Mouse (Mus musculus) MEL (cell line): ENCODE results near the gene Adap2. TPM values are rescaled to one million over a fixed set of nuclear protein-coding genes. Genes with fewer than 3 reads are reported as not detected.
"Not testable (repeated sequence)": the region's sequence is repeated elsewhere in the genome, so short reads cannot be mapped to it uniquely, and the experiment has no call there.

Experiments
- DNase-seq: peaks from one replicate; pipeline ENCODE4 v3.0.0; 2011; ENCODE audit warnings: low read depth, low spot score
- H3K27ac ChIP-seq: 2 replicates; pipeline ENCODE4 v1.5.1; 2012; ENCODE audit warnings: low read depth, mild to moderate bottlenecking, control low read depth, low read length, moderate library complexity; ENCODE audit not compliant: control insufficient read depth
- H3K27me3 ChIP-seq, 2 experiments: fragments of 150-350 bp in 1 of 2; sonication (generic) in 1 of 2; 2 replicates each; pipeline ENCODE4 v1.6.1; 2012; ENCODE audit warnings: low read length in 2 of 2, mild to moderate bottlenecking in 2 of 2, improper control_type of control experiment in 1 of 2, moderate library complexity in 1 of 2; ENCODE audit not compliant: insufficient read depth in 2 of 2, control insufficient read depth in 1 of 2
- H3K36me3 ChIP-seq, 2 experiments: 2 replicates each; pipeline ENCODE4 v1.6.1; 2012 to 2014; ENCODE audit warnings: low read length in 2 of 2, improper control_type of control experiment in 1 of 2, inconsistent platforms in 1 of 2, mild to moderate bottlenecking in 1 of 2; ENCODE audit not compliant: insufficient read depth in 2 of 2, control insufficient read depth in 1 of 2
- H3K4me1 ChIP-seq, 2 experiments: fragments of 150-350 bp in 1 of 2; sonication (generic) in 1 of 2; 2 replicates each; pipeline ENCODE4 v1.6.1; 2012; ENCODE audit warnings: low read length in 2 of 2, improper control_type of control experiment in 1 of 2, mild to moderate bottlenecking in 1 of 2; ENCODE audit not compliant: insufficient read depth in 2 of 2, control insufficient read depth in 1 of 2
- H3K4me3 ChIP-seq, 2 experiments: fragments of 150-350 bp in 1 of 2; sonication (generic) in 1 of 2; 2 replicates each; pipeline ENCODE4 v1.5.1; 2012; ENCODE audit warnings: low read depth in 2 of 2, low read length in 2 of 2, mild to moderate bottlenecking in 2 of 2, moderate library complexity in 2 of 2, control low read depth in 1 of 2, improper control_type of control experiment in 1 of 2; ENCODE audit not compliant: control insufficient read depth in 1 of 2, insufficient read depth in 1 of 2
- H3K79me2 ChIP-seq: 2 replicates; pipeline ENCODE4 v1.6.1; 2012; ENCODE audit warnings: mild to moderate bottlenecking, low read length, moderate library complexity; ENCODE audit not compliant: control insufficient read depth, poor library complexity, insufficient read depth
- H3K9ac ChIP-seq: 2 replicates; pipeline ENCODE4 v1.6.1; 2012; ENCODE audit warnings: low read depth, mild to moderate bottlenecking, control low read depth, low read length, moderate library complexity; ENCODE audit not compliant: control insufficient read depth, poor library complexity, severe bottlenecking
- H3K9me3 ChIP-seq: fragments of 150-350 bp; sonication (generic); replicated peaks from 2 replicates; pipeline ENCODE4 v1.6.1; 2012; ENCODE audit warnings: mild to moderate bottlenecking, low read length, improper control_type of control experiment, moderate library complexity; ENCODE audit not compliant: insufficient read depth
- E2F4 ChIP-seq: IDR thresholded peaks from 2 replicates; pipeline ENCODE4 v1.6.1; 2011; ENCODE audit warnings: low read depth, low read length, improper control_type of control experiment, borderline replicate concordance
- ELF1 ChIP-seq: IDR thresholded peaks from 2 replicates; pipeline ENCODE4 v1.6.1; 2014; ENCODE audit warnings: low read depth, mild to moderate bottlenecking, inconsistent platforms, low read length, improper control_type of control experiment, moderate library complexity
- EP300 ChIP-seq, 2 experiments: IDR thresholded peaks; 2 replicates each; pipeline ENCODE4 v1.6.1; 2011; ENCODE audit warnings: improper control_type of control experiment in 2 of 2, low read length in 2 of 2, low read depth in 1 of 2, mild to moderate bottlenecking in 1 of 2
- ETS1 ChIP-seq: IDR thresholded peaks from 2 replicates; pipeline ENCODE4 v1.6.1; 2012; ENCODE audit warnings: low read depth, mild to moderate bottlenecking, inconsistent platforms, low read length, improper control_type of control experiment, moderate library complexity
- HCFC1 ChIP-seq: IDR thresholded peaks from 2 replicates; pipeline ENCODE4 v1.6.1; 2012; ENCODE audit warnings: low read depth, mild to moderate bottlenecking, inconsistent platforms, low read length, improper control_type of control experiment, moderate library complexity
- KAT2A ChIP-seq: conservative IDR thresholded peaks from 2 replicates; pipeline ENCODE4 v1.6.1; 2012; ENCODE audit warnings: low read depth, low read length, improper control_type of control experiment, inconsistent platforms
- MAX ChIP-seq: IDR thresholded peaks from 2 replicates; pipeline ENCODE4 v1.6.1; 2011; ENCODE audit warnings: low read length, improper control_type of control experiment
- MAZ ChIP-seq: IDR thresholded peaks from 2 replicates; pipeline ENCODE4 v1.6.1; 2012; ENCODE audit warnings: low read depth, mild to moderate bottlenecking, inconsistent platforms, low read length, improper control_type of control experiment
- MYC ChIP-seq: IDR thresholded peaks from 2 replicates; pipeline ENCODE4 v1.6.1; 2011; ENCODE audit warnings: low read depth, mild to moderate bottlenecking, low read length, improper control_type of control experiment, moderate library complexity
- NELFE ChIP-seq: IDR thresholded peaks from 2 replicates; pipeline ENCODE4 v1.6.1; 2011; ENCODE audit warnings: low read depth, low read length, improper control_type of control experiment
- POLR2A ChIP-seq, 2 experiments: IDR thresholded peaks; 2 replicates each; pipeline ENCODE4 v1.6.1; 2011 to 2012; ENCODE audit warnings: low read length in 2 of 2, mild to moderate bottlenecking in 2 of 2, control low read depth in 1 of 2, improper control_type of control experiment in 1 of 2, low read depth in 1 of 2, moderate library complexity in 1 of 2; ENCODE audit not compliant: control insufficient read depth in 1 of 2, insufficient read depth in 1 of 2, poor library complexity in 1 of 2
- POLR2AphosphoS2 ChIP-seq: IDR thresholded peaks from 2 replicates; pipeline ENCODE4 v1.6.1; 2011; ENCODE audit warnings: low read length, improper control_type of control experiment
- POLR2AphosphoS5 ChIP-seq: IDR thresholded peaks from 2 replicates; pipeline ENCODE4 v1.6.1; 2012; ENCODE audit warnings: low read depth, borderline replicate concordance, mild to moderate bottlenecking, inconsistent platforms, low read length, moderate library complexity, mixed read lengths
- RAD21 ChIP-seq: IDR thresholded peaks from 2 replicates; pipeline ENCODE4 v1.6.1; 2011; ENCODE audit warnings: mild to moderate bottlenecking, low read depth, low read length, improper control_type of control experiment
- SIN3A ChIP-seq: IDR thresholded peaks from 2 replicates; pipeline ENCODE4 v1.6.1; 2012; ENCODE audit warnings: low read length, improper control_type of control experiment, inconsistent platforms
- SMC3 ChIP-seq: IDR thresholded peaks from 2 replicates; pipeline ENCODE4 v1.6.1; 2011; ENCODE audit warnings: low read depth, low read length, improper control_type of control experiment
- TAL1 ChIP-seq: IDR thresholded peaks from 2 replicates; pipeline ENCODE4 v1.6.1; 2012; ENCODE audit warnings: mild to moderate bottlenecking, inconsistent platforms, low read length, moderate library complexity, mixed read lengths
- TBP ChIP-seq: IDR thresholded peaks from 2 replicates; pipeline ENCODE4 v1.8.0; 2011; ENCODE audit warnings: low read depth, low read length, improper control_type of control experiment
- TCF12 ChIP-seq: IDR thresholded peaks from 2 replicates; pipeline ENCODE4 v1.6.1; 2014; ENCODE audit warnings: low read depth, mild to moderate bottlenecking, inconsistent platforms, low read length, improper control_type of control experiment, moderate library complexity
- USF1 ChIP-seq: IDR thresholded peaks from 2 replicates; pipeline ENCODE4 v1.6.1; 2014; ENCODE audit warnings: low read depth, mild to moderate bottlenecking, inconsistent platforms, low read length, improper control_type of control experiment, moderate library complexity
- ZC3H11A ChIP-seq: IDR thresholded peaks from 2 replicates; pipeline ENCODE4 v1.6.1; 2012; ENCODE audit warnings: low read depth, mild to moderate bottlenecking, inconsistent platforms, low read length, improper control_type of control experiment
- ZKSCAN1 ChIP-seq: IDR thresholded peaks from 2 replicates; pipeline ENCODE4 v1.6.1; 2012; ENCODE audit warnings: low read depth, mild to moderate bottlenecking, inconsistent platforms, low read length, improper control_type of control experiment, moderate library complexity
- ZMIZ1 ChIP-seq: IDR thresholded peaks from 2 replicates; pipeline ENCODE4 v1.6.1; 2012; ENCODE audit warnings: low read depth, mild to moderate bottlenecking, inconsistent platforms, low read length, improper control_type of control experiment, moderate library complexity
- ZNF384 ChIP-seq: IDR thresholded peaks from 2 replicates; pipeline ENCODE4 v1.6.1; 2012; ENCODE audit warnings: low read depth, mild to moderate bottlenecking, inconsistent platforms, low read length, improper control_type of control experiment
- polyA plus RNA-seq, 2 experiments: library from polyadenylated mRNA; stranded (reverse) in 1 of 2; unstranded in 1 of 2; fragments of >175 nt in 1 of 2; fragments of >200 nt in 1 of 2; gene quantifications; 2 replicates each; pipeline versions ENCODE4 v1.2.1 to v1.2.4; 2012; ENCODE audit warnings: low replicate concordance in 2 of 2, low read depth in 1 of 2; ENCODE audit not compliant: insufficient read length in 2 of 2, insufficient read depth in 1 of 2, missing spikeins in 1 of 2
- total RNA-seq: library from RNA; depleted of rRNA; stranded (reverse); fragments of 300-350 nt; gene quantifications from 2 replicates; pipeline ENCODE4 v1.2.3, GENCODE M21; 2012

Gene Adap2
- total and polyA plus RNA-seq, 3 experiments, result not detected

DNA sequence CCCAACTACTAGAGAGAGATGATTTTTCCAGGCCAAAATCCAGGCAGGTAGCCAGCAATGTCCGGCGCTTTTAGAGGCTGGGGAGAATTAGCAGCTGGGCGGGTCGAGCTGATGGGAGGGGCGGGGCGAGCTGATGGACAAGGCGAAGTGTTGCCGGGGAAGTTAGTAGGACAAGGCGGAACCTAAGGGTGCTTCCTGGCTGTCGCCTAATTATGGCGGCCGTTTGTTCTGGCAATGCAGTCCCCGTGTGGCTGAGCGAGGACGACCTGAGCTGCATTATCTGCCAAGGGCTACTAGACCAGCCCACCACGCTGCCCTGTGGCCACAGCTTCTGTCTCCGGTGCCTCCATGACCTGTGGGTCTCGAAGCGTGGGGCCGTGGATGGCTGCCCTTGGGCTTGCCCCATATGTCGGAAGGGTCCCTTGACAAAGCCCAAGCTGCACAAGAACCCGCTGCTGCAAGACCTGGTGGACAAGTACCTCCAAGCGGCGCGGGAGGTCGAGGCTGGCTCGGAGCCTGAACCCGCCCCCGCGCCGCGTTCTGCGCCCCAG is 29.9 kb downstream of the Adap2 start, which contains the start of gene Rnf135:
Rnf135 (plus strand) TSS at position 147 of the 551 bp plus-strand sequence.
- Histone ChIP-seq H3K4me1 (peaks cover 2 to 11% of the 10 kb centered on the region in 2 experiments; a peak in 3 of 4 replicates), H3K27me3 (no peaks in the 10 kb centered on the region), H3K79me2 (peaks cover 4% of the 10 kb centered on the region; the same call in 1 of the 2 replicates), H3K4me3 (peak within 1 kb of the TSS; percentile 90 to 91), H3K9me3 (no peaks in the 10 kb centered on the region), H3K9ac (peak within 1 kb of the TSS; percentile 88), H3K27ac (peak within 1 kb of the TSS; percentile 77), H3K36me3 (peaks cover 0 to 9% of the 10 kb centered on the region in 2 experiments; a peak in 2 of 4 replicates)
- TF ChIP-seq NELFE, result peak; percentile 95
- TF ChIP-seq E2F4, result no peak
- no peak for TF ChIP-seq ZNF384
- TF ChIP-seq MYC, result peak; percentile 50; the same call in 1 of the 2 replicates
- TF ChIP-seq TCF12, result peak; percentile 67
- peak; percentile 47 for TF ChIP-seq MAX
- no peak for TF ChIP-seq KAT2A
- peak; percentile 60 for TF ChIP-seq SIN3A
- peak; percentile 93 for TF ChIP-seq ZMIZ1
- TF ChIP-seq EP300 (IDR thresholded peaks at IDR 0.05; ENCODE audit: low read depth in 1 of 2, low read length in 2 of 2), result peak in 1 of 2 experiments; percentile 45; a peak in 1 of 4 replicates
- peak; percentile 79 for TF ChIP-seq ELF1
- TF ChIP-seq POLR2AphosphoS2, result peak; percentile 92
- TF ChIP-seq RAD21, result no peak
- TF ChIP-seq HCFC1, result peak; percentile 70
- TF ChIP-seq MAZ, result no peak; the same call in 1 of the 2 replicates
- TF ChIP-seq POLR2A (IDR thresholded peaks at IDR 0.05; ENCODE audit: control insufficient read depth in 1 of 2, insufficient read depth in 1 of 2, low read depth in 1 of 2, low read length in 2 of 2, poor library complexity in 1 of 2), result peak; percentile 96 to 99
- no peak for TF ChIP-seq ZKSCAN1
- TF ChIP-seq POLR2AphosphoS5, result 0 out of 2 replicates have a peak, but pooled peaks have one; percentile 81
- peak; percentile 97 for DNase-seq

DNA sequence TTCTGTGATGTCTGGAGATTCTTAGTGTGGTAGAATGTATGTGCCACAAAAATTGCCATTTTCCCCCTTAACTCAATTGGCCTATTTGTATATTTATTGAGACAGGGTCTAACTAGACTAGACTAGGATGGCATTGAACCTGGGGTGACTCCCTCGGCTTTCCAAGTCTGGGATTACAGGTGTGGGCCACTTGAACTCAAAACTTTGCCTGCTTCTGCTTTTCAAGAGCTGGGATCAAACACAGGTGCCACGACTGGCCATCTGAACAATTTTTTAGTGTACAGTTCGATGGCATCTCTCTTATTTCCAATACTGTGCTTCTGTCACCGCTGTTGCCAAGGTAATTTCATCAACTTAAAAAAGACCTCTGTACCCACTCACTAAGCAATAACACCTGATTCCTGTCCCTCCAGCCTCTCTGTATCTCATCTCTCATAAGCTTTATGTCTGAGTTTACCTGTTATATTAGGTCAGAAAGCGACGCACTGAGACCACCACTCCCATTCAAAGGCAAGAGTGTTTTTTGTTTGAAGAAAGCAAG is 30.7 kb downstream of the Adap2 start:
- peak overlapping the region; percentile 90 to 91 for H3K4me3 ChIP-seq
- H3K9ac ChIP-seq, result peak overlapping the region; percentile 88
- DNase-seq, result peak; percentile 46
- peaks cover 4% of the 10 kb centered on the region; the same call in 1 of the 2 replicates for H3K79me2 ChIP-seq
- peak overlapping the region; percentile 77; the same call in 1 of the 2 replicates for H3K27ac ChIP-seq
- TF ChIP-seq MAZ (no peak), MAX (no peak), POLR2A (IDR thresholded peaks at IDR 0.05; ENCODE audit: control insufficient read depth in 1 of 2, insufficient read depth in 1 of 2, low read depth in 1 of 2, low read length in 2 of 2, poor library complexity in 1 of 2) (no peak), TAL1 (no peak), ELF1 (no peak), POLR2AphosphoS2 (no peak), E2F4 (no peak), SIN3A (no peak), ZC3H11A (no peak), ETS1 (no peak), TCF12 (no peak), TBP (no peak), USF1 (no peak), SMC3 (no peak)
- TF ChIP-seq, all 39 proteins: peak for 0
- no peaks in the 10 kb centered on the region for H3K9me3 ChIP-seq
- peaks cover 2 to 11% of the 10 kb centered on the region in 2 experiments; a peak in 3 of 4 replicates for H3K4me1 ChIP-seq
- H3K36me3 ChIP-seq, result peaks cover 0 to 9% of the 10 kb centered on the region in 2 experiments; a peak in 2 of 4 replicates
- H3K27me3 ChIP-seq, result no peaks in the 10 kb centered on the region

DNA sequence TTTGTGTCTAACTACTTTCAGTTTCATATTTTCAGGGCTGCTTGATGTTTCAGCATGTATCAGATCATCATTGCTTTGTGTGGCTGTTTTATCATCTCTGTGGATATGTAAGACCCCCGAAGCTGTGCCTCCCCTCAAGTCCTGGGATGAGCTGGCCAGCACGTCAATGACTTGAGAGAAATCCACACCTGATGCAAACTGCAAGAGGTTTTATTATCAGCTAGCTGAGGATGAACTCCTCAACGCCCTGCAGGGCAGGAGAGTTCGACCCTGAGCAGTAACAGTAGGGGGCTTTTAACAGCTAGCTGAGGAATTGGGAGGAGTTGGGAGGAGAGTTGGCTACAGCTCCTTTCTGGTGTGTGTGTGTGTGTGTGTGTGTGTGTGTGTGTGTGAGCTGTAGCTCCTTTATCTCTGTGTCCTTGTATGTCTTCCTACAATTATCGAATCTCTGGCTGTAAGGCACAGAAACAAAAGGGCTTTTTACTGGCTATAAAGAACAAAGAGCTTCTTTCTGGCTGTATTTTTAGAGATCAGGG is 31.6 kb downstream of the Adap2 start:
- not testable (repeated sequence) for H3K79me2 ChIP-seq, H3K27ac ChIP-seq, H3K36me3 ChIP-seq, DNase-seq, H3K9me3 ChIP-seq, H3K27me3 ChIP-seq, H3K9ac ChIP-seq
- Histone ChIP-seq H3K4me1 (peaks cover 2 to 11% of the 10 kb centered on the region in 2 experiments; a peak in 3 of 4 replicates), H3K4me3 (0 out of 4 replicates have a peak overlapping the region, but pooled peaks of 1 of the 2 experiments have one; percentile 21)
